Mouse (Mus musculus): ENCODE measurements around the gene Rasl10a. TPM values are rescaled to one million over a fixed set of nuclear protein-coding genes. Genes with fewer than 3 reads are reported as not detected.

Rasl10a gene
- polyA plus RNA-seq, 1 experiment: 6.9 TPM

- no peak for TF ChIP-seq POLR2A (IDR thresholded peaks at IDR 0.05; ENCODE audit: borderline replicate concordance, extremely low read depth, low read depth, low read length)
- no peak for TF ChIP-seq CTCF (IDR thresholded peaks at IDR 0.05; ENCODE audit: insufficient read depth, low read length)
- DNase-seq: no peak
- WGBS: 96% methylated on average over 4 of the region's 4 CpGs
- Histone ChIP-seq H3K4me1 (ENCODE audit: control insufficient read depth, insufficient read depth, low read length) (no peaks in the 10 kb centered on the region; the same call in 1 of the 2 replicates), H3K4me3 (replicated peaks; ENCODE audit: extremely low read depth, low read depth, low read length) (no peak overlapping the region)
Observed at GRCm38 (mm10) chr11:5103986-5104509, 46.1 kb downstream of the Rasl10a start.

- DNase-seq: no peak
- WGBS: 81% methylated on average over 8 of the region's 8 CpGs
Observed at GRCm38 (mm10) chr11:5109441-5109840, 51.5 kb downstream of the Rasl10a start.

More at GRCm38 (mm10) chr11:5109441-5109840, 51.5 kb downstream of the Rasl10a start:
- no peak overlapping the region for H3K4me3 ChIP-seq (replicated peaks; ENCODE audit: extremely low read depth, low read depth, low read length)
- no peaks in the 10 kb centered on the region for H3K4me1 ChIP-seq (ENCODE audit: control insufficient read depth, insufficient read depth, low read length)
- no peak for TF ChIP-seq POLR2A (IDR thresholded peaks at IDR 0.05; ENCODE audit: borderline replicate concordance, extremely low read depth, low read depth, low read length)

Other genes with a start within 250 kb of the Rasl10a start
- 42.5 and 50.9 TPM in 2 replicates for gene Nf2, start 208.6 kb upstream of the Rasl10a start, polyA plus RNA-seq (2012; rRNA removed)
- 7.1 and 16.2 TPM in 2 replicates for gene Nipsnap1, start 184.2 kb upstream of the Rasl10a start, polyA plus RNA-seq (2012; rRNA removed)
- gene Thoc5, start 162.8 kb upstream of the Rasl10a start, polyA plus RNA-seq (2012; rRNA removed): 12.1 and 16.4 TPM in 2 replicates
- gene Nefh, start 110.1 kb upstream of the Rasl10a start, polyA plus RNA-seq (2012; rRNA removed): 0.07 and 0.12 TPM in 2 replicates
- 53.9 and 76.0 TPM in 2 replicates for gene Ap1b1, start 71.3 kb upstream of the Rasl10a start, polyA plus RNA-seq (2012; rRNA removed)
- 99.7 and 124 TPM in 2 replicates for gene Gas2l1, start 7.2 kb downstream of the Rasl10a start, polyA plus RNA-seq (2012; rRNA removed)
- gene Rhbdd3, start 40.8 kb downstream of the Rasl10a start, polyA plus RNA-seq (2012; rRNA removed): 16.3 and 18.8 TPM in 2 replicates
- 255 and 420 TPM in 2 replicates for gene Ewsr1, start 41.1 kb downstream of the Rasl10a start, polyA plus RNA-seq (2012; rRNA removed)
- 31.4 and 40.2 TPM in 2 replicates for gene Emid1, start 94.1 kb downstream of the Rasl10a start, polyA plus RNA-seq (2012; rRNA removed)
- gene Kremen1, start 203.4 kb downstream of the Rasl10a start, polyA plus RNA-seq (2012; rRNA removed): 28.6 and 33.2 TPM in 2 replicates

All from lung, adult 2 months (tissue).